Mouse (Mus musculus) hindbrain, embryonic 11.5 days (tissue): ENCODE measurements at regions not wholly inside any gene's neighbourhood (a gene's known extent, or its start where the extent isn't known, plus 50 kb on each side); places are given as distances from the start of the nearest gene placed in this dataset.

Experiments
- ATAC-seq: fragments of 200-750 bp; cut with Nextera tagmentation; 2 replicates; pipeline ENCODE4 v1.8.0; 2017; ENCODE audit warnings: mild to moderate bottlenecking, moderate TSS enrichment, moderate library complexity; ENCODE audit not compliant: low FRiP score
- DNase-seq: peaks from one replicate; pipeline ENCODE4 v3.0.0-alpha.2; 2015; ENCODE audit warnings: low spot score
- H3K27ac ChIP-seq: fragments of 300-500 bp; sonication (generic); 2 replicates; pipeline ENCODE4 v1.5.1; 2014; ENCODE audit warnings: mild to moderate bottlenecking, low read depth, low read length
- H3K27me3 ChIP-seq: fragments of 300-500 bp; sonication (generic); 2 replicates; pipeline ENCODE4 v1.6.1; 2014; ENCODE audit warnings: mild to moderate bottlenecking, low read length, moderate library complexity, mixed read lengths; ENCODE audit not compliant: control insufficient read depth, insufficient read depth
- H3K36me3 ChIP-seq: fragments of 300-500 bp; sonication (generic); 2 replicates; pipeline ENCODE4 v1.6.1; 2014; ENCODE audit warnings: mild to moderate bottlenecking, low read length, moderate library complexity, mixed read lengths; ENCODE audit not compliant: control insufficient read depth, insufficient read depth
- H3K4me1 ChIP-seq: fragments of 300-500 bp; sonication (generic); replicated peaks from 2 replicates; pipeline ENCODE4 v1.6.1; 2014; ENCODE audit warnings: low read length, mixed read lengths; ENCODE audit not compliant: control insufficient read depth, insufficient read depth
- H3K4me2 ChIP-seq: fragments of 300-500 bp; sonication (generic); replicated peaks from 2 replicates; pipeline ENCODE4 v1.6.1; 2014; ENCODE audit warnings: mild to moderate bottlenecking, low read depth, low read length
- H3K4me3 ChIP-seq: fragments of 300-500 bp; sonication (generic); 2 replicates; pipeline ENCODE4 v1.5.1; 2014; ENCODE audit warnings: low read depth, low read length
- H3K9ac ChIP-seq: fragments of 300-500 bp; sonication (generic); 2 replicates; pipeline ENCODE4 v1.6.1; 2014; ENCODE audit warnings: low read depth, low read length
- H3K9me3 ChIP-seq: fragments of 300-500 bp; sonication (generic); 2 replicates; pipeline ENCODE4 v1.6.1; 2016; ENCODE audit warnings: low read length; ENCODE audit not compliant: control insufficient read depth
- WGBS: fragments of 180-500 bp; shearing (Covaris S2); extraction: QIAGEN DNeasy Blood & Tissue Kit; methylation state at CpG from one replicate; pipeline ENCODE4 v1.1.7; 2014; 5-methylcytosine and 5-hydroxymethylcytosine counted together

DNA sequence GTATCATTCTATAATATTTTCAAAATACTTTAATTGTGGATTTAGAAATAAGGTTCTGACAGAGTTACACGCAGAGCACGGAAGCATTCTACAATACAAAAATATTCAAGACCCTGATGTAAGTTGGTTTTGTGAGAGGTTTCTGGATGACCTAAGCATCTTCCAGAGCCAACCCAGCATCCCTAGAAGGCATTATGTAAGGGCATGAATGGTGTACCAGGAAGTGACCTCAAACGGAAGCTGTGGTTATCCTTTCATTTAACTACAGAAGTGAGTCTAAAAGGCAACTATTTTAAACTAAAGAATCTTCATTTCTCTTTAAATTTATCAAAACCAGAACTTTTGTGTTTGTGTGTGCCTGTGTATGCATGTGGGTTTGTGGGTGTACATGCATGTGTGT is 66.8 kb upstream of the Fam98a start:
- whole genome bisulfite sequencing: 95% methylated on average over 3 of the region's 3 CpGs
- H3K4me2 ChIP-seq: no peak overlapping the region
- H3K4me1 ChIP-seq: no peaks in the 10 kb centered on the region
- H3K27ac ChIP-seq: no peak overlapping the region
- ATAC-seq (no peak), DNase-seq (no peak)
- H3K27me3 ChIP-seq: no peaks in the 10 kb centered on the region
- no peaks in the 10 kb centered on the region for H3K36me3 ChIP-seq
- H3K9ac ChIP-seq: no peak overlapping the region
- H3K9me3 ChIP-seq: no peaks in the 10 kb centered on the region
- no peak overlapping the region for H3K4me3 ChIP-seq

DNA sequence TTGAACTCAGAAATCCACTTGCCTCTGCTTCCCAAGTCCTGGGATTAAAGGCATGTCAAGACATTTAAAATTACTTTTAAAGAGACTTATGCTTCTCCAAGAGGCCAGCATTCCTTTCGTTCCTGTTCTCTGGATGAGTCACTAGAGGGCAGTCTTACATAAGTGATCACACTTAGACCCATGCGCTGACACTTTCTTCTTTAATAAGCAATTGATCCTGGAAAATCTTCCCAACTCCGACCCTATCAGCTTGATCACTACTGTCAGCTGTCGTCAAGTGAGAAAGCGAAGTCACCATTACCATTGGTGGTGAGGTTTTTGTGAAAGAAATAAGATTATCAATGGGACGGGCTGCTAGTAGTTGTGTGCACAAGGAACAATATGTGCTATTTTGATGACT is 65.5 kb upstream of the Fam98a start:
- ATAC-seq (no peak; the same call in 1 of the 2 replicates), DNase-seq (peak; percentile 64)
- no peaks in the 10 kb centered on the region for H3K9me3 ChIP-seq
- H3K27me3 ChIP-seq: no peaks in the 10 kb centered on the region
- no peak overlapping the region for H3K4me3 ChIP-seq
- no peaks in the 10 kb centered on the region for H3K36me3 ChIP-seq
- no peaks in the 10 kb centered on the region for H3K4me1 ChIP-seq
- no peak overlapping the region for H3K4me2 ChIP-seq
- 22% methylated on average over 6 of the region's 6 CpGs for WGBS
- no peak overlapping the region for H3K27ac ChIP-seq
- no peak overlapping the region for H3K9ac ChIP-seq

DNA sequence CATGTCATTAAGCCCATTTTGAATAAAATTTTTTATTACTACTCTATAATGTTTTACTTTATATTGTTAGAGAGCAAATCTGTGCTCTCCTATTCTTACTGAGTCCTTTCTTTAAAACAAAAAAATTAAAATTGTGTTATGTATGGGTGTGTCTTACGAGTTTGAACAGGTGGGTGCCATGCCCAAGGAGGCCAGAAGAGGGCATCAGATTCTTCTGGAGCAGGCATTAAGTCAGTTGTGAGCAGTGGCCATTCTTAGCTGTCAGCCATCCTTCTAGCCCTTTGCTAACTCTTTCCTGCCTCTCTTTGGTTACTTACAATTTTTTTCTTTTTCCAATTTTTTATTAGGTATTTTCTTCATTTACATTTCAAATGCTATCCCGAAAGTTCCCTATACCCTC is 63.6 kb upstream of the Fam98a start:
- no peaks in the 10 kb centered on the region for H3K4me1 ChIP-seq
- H3K4me2 ChIP-seq: no peak overlapping the region
- H3K4me3 ChIP-seq: no peak overlapping the region
- no peaks in the 10 kb centered on the region for H3K9me3 ChIP-seq
- no peaks in the 10 kb centered on the region for H3K36me3 ChIP-seq
- H3K9ac ChIP-seq: no peak overlapping the region
- DNase-seq: peak; percentile 43
- H3K27me3 ChIP-seq: no peaks in the 10 kb centered on the region
- 77% methylated on average over 2 of the region's 2 CpGs for WGBS
- no peak overlapping the region for H3K27ac ChIP-seq
- no peak for ATAC-seq

DNA sequence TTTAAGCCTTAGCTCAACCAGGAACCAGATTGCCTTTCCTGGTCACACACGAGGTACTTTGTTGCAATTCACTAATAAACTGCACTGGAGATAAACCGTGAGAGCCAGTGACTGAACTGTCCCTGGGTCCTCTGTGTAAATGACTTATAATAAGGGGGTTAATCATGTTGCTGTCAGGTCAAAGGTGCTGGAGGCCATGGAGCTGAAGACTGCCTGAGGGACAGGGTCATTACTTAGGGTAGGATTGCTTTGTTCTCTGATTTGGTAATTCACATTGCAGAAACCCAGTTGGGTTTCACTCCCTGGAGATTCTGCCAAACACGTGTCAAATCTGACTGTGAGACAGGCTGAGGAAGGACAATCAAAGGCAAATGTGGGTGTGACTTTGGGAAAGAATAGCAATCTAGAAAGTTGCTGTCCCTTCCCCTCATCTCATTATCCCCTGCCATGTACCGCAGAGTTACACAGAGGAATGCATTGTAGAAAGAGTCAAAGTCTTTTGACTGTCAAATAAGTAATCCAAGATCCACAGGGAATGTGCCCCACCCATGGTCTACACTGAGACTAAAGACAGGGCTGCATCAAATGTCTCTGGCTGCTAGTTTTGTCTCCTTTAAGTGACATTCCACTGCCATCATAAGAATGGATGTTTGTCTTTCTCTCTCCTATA is 51.8 kb upstream of the Fam98a start:
- H3K4me2 ChIP-seq: no peak overlapping the region
- ATAC-seq (peak; percentile 85), DNase-seq (peak; percentile 47)
- no peaks in the 10 kb centered on the region for H3K9me3 ChIP-seq
- 7% methylated on average over 4 of the region's 4 CpGs for WGBS
- no peaks in the 10 kb centered on the region for H3K27me3 ChIP-seq
- no peak overlapping the region for H3K4me3 ChIP-seq
- H3K4me1 ChIP-seq: no peaks in the 10 kb centered on the region
- no peak overlapping the region for H3K9ac ChIP-seq
- H3K27ac ChIP-seq: no peak overlapping the region
- no peaks in the 10 kb centered on the region for H3K36me3 ChIP-seq
